Mouse (Mus musculus) neutrophil, adult 5-6 weeks (primary cell): ENCODE measurements around the gene Map2k4. TPM values are rescaled to one million over a fixed set of nuclear protein-coding genes. Genes with fewer than 3 reads are reported as not detected.

Source experiments
- ATAC-seq: fragments of 151-379, 151-347 bp; 2 replicates; pipeline ENCODE4 v1.8.0; 2017; ENCODE audit warnings: mild to moderate bottlenecking, moderate TSS enrichment; ENCODE audit not compliant: insufficient number of reproducible peaks, poor library complexity, low FRiP score, severe bottlenecking; ENCODE audit errors: extremely low read depth
- total RNA-seq: library from RNA; stranded (forward); fragments of 200-1000 nt; gene quantifications from 2 replicates; pipeline ENCODE4 v1.2.3, GENCODE M21; 2017

The Map2k4 gene
- total RNA-seq, 1 experiment from 2014 or later = 53.2 TPM

GRCm38 (mm10) chr11:65777810-65778209, 10.3 kb downstream of the Map2k4 start:
- ATAC-seq = 0 out of 2 replicates have a peak, but pooled peaks have one; percentile 13

GRCm38 (mm10) chr11:65776906-65777611, 11.0 kb downstream of the Map2k4 start:
- ATAC-seq = no peak

GRCm38 (mm10) chr11:65773946-65774656, 14.0 kb downstream of the Map2k4 start:
- ATAC-seq = no peak

GRCm38 (mm10) chr11:65773535-65773934, 14.6 kb downstream of the Map2k4 start:
- no peak for ATAC-seq

GRCm38 (mm10) chr11:65771546-65771945, 16.6 kb downstream of the Map2k4 start:
- ATAC-seq = no peak

GRCm38 (mm10) chr11:65769990-65770389, 18.1 kb downstream of the Map2k4 start:
- no peak for ATAC-seq

- ATAC-seq = no peak
Measured at GRCm38 (mm10) chr11:65768445-65768844, 19.7 kb downstream of the Map2k4 start.

- ATAC-seq = 0 out of 2 replicates have a peak, but pooled peaks have one; percentile 36
Measured at GRCm38 (mm10) chr11:65760912-65761311, 27.2 kb downstream of the Map2k4 start.

GRCm38 (mm10) chr11:65759350-65759749, 28.7 kb downstream of the Map2k4 start:
- no peak for ATAC-seq

- no peak for ATAC-seq
Measured at GRCm38 (mm10) chr11:65754161-65754560, 33.9 kb downstream of the Map2k4 start.

- ATAC-seq = no peak
Measured at GRCm38 (mm10) chr11:65753593-65753992, 34.5 kb downstream of the Map2k4 start.

- no peak for ATAC-seq
Measured at GRCm38 (mm10) chr11:65750546-65750945, 37.6 kb downstream of the Map2k4 start.

GRCm38 (mm10) chr11:65747433-65747832, 40.7 kb downstream of the Map2k4 start:
- no peak for ATAC-seq

- no peak for ATAC-seq
Measured at GRCm38 (mm10) chr11:65745707-65746333, 42.3 kb downstream of the Map2k4 start.

GRCm38 (mm10) chr11:65743866-65744265, 44.2 kb downstream of the Map2k4 start:
- no peak for ATAC-seq

- no peak for ATAC-seq
Measured at GRCm38 (mm10) chr11:65740811-65741210, 47.3 kb downstream of the Map2k4 start.

- peak; percentile 69 for ATAC-seq
Measured at GRCm38 (mm10) chr11:65740390-65740789, 47.7 kb downstream of the Map2k4 start.

GRCm38 (mm10) chr11:65739880-65740279, 48.2 kb downstream of the Map2k4 start:
- ATAC-seq = no peak

GRCm38 (mm10) chr11:65734656-65735055, 53.4 kb downstream of the Map2k4 start:
- no peak for ATAC-seq
